Mouse (Mus musculus): Measurements from ENCODE around the gene Spint3. TPM values are rescaled to one million over a fixed set of nuclear protein-coding genes. Genes with fewer than 3 reads are reported as not detected.
"Not testable (repeated sequence)": the region's sequence is repeated elsewhere in the genome, so short reads cannot be mapped to it uniquely, and the experiment has no call there.

The Spint3 gene
- polyA plus RNA-seq, 1 experiment from 2014 or later, result not detected

- H3K4me2 ChIP-seq (ENCODE audit: low read depth, low read length), result no peak overlapping the region
- H3K27ac ChIP-seq (ENCODE audit: low read length), result no peak overlapping the region
- ATAC-seq (ENCODE audit: low read depth), result peak; percentile 28; the same call in 1 of the 2 replicates
- no peaks in the 10 kb centered on the region for H3K9me3 ChIP-seq (ENCODE audit: control insufficient read depth, low read length)
- 7% methylated on average over 4 of the region's 4 CpGs for WGBS
- H3K4me3 ChIP-seq (ENCODE audit: low read length), result no peak overlapping the region
- no peaks in the 10 kb centered on the region for H3K4me1 ChIP-seq (replicated peaks; ENCODE audit: control insufficient read depth, insufficient read depth, low read length)
- H3K27me3 ChIP-seq (ENCODE audit: control insufficient read depth, insufficient read depth, low read depth, low read length), result no peaks in the 10 kb centered on the region
- H3K36me3 ChIP-seq (ENCODE audit: control insufficient read depth, insufficient read depth, low read length), result no peaks in the 10 kb centered on the region
- H3K9ac ChIP-seq (ENCODE audit: low read length), result no peak overlapping the region
Observed at GRCm38 (mm10) chr2:164592014-164592413, 18.8 kb upstream of the Spint3 start.

DNA sequence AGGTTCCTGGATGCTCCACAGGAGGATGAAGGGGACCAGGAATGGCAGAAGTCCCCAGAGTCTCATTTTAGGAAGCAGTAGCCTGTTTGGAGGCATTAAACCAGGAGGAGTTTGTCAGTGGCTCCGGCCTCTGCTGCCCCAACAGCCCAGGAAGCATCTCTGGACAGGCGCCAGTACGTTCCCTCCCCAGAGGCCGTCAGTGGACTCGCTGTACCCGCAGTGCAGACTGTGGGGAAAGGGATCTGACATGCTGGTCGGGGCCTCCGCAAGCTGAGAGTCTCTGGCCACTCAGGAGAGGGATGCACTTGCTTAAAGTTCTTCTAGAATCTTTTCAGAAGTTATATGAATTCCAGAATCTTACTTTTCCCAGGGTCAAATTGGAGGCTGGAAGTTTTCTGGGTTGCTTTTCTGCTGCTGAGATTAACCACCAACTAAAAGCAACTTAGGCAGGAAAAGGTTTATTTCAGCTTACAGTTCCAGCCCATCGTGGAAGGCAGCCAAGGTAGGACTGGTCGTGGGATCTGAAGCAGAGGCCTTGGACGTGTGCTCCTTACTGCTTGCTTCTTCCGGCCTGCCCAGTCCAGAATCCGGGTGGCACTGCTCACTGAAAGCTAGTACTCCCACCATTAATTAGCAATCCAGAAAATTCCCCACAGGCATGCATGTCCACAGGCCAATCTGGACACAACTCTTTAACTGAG lies 11.9 kb upstream of the Spint3 start, which contains the start of gene Wfdc6a:
Gene Wfdc6a (minus strand): TSS at position 423 of the 701 bp plus-strand sequence.
- not testable (repeated sequence) for H3K4me3 ChIP-seq (ENCODE audit: low read length); H3K27ac ChIP-seq (ENCODE audit: low read length); H3K4me1 ChIP-seq (replicated peaks; ENCODE audit: control insufficient read depth, insufficient read depth, low read length); H3K36me3 ChIP-seq (ENCODE audit: control insufficient read depth, insufficient read depth, low read length); H3K9ac ChIP-seq (ENCODE audit: low read length); H3K4me2 ChIP-seq (ENCODE audit: low read depth, low read length); H3K9me3 ChIP-seq (ENCODE audit: control insufficient read depth, low read length); H3K27me3 ChIP-seq (ENCODE audit: control insufficient read depth, insufficient read depth, low read depth, low read length)
- ATAC-seq (ENCODE audit: low read depth), result peak; percentile 71
- WGBS, result 38% methylated on average over 13 of the region's 13 CpGs

DNA sequence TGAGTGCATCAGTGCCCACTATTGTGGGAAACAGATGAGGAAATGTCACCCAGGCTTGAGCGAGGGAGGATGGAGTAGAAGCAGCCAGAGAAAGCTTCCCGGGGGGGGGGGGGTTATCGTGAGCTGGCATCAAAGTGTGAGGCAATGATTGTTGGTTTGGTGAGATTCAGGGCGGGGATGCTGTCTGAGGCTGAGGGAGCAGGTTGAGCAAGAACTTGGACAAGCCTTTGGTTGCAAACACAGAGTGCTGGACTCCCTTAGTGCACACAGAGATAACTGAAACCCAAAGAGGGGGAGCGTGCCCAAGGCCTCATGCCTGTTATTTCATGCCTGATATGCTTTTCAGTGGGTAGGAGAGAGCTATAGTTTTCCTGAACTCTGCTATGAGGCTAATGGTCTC lies 5.8 kb downstream of the Spint3 start:
- no peak overlapping the region for H3K4me2 ChIP-seq (ENCODE audit: low read depth, low read length)
- H3K27ac ChIP-seq (ENCODE audit: low read length), result no peak overlapping the region
- H3K4me3 ChIP-seq (ENCODE audit: low read length), result no peak overlapping the region
- ATAC-seq (ENCODE audit: low read depth), result no peak
- WGBS, result 77% methylated on average over 5 of the region's 5 CpGs
- no peak overlapping the region for H3K9ac ChIP-seq (ENCODE audit: low read length)
- no peaks in the 10 kb centered on the region for H3K9me3 ChIP-seq (ENCODE audit: control insufficient read depth, low read length)
- no peaks in the 10 kb centered on the region for H3K27me3 ChIP-seq (ENCODE audit: control insufficient read depth, insufficient read depth, low read depth, low read length)
- peaks cover 9% of the 10 kb centered on the region; the same call in 1 of the 2 replicates for H3K36me3 ChIP-seq (ENCODE audit: control insufficient read depth, insufficient read depth, low read length)
- peaks cover 6% of the 10 kb centered on the region; the same call in 1 of the 2 replicates for H3K4me1 ChIP-seq (replicated peaks; ENCODE audit: control insufficient read depth, insufficient read depth, low read length)

GRCm38 (mm10) chr2:164566997-164567396 lies 6.3 kb downstream of the Spint3 start:
- H3K27me3 ChIP-seq (ENCODE audit: control insufficient read depth, insufficient read depth, low read depth, low read length), result no peaks in the 10 kb centered on the region; the same call in 1 of the 2 replicates
- H3K9ac ChIP-seq (ENCODE audit: low read length), result no peak overlapping the region
- no peak overlapping the region for H3K4me2 ChIP-seq (ENCODE audit: low read depth, low read length)
- WGBS, result 80% methylated on average over 2 of the region's 2 CpGs
- peaks cover 9% of the 10 kb centered on the region; the same call in 1 of the 2 replicates for H3K36me3 ChIP-seq (ENCODE audit: control insufficient read depth, insufficient read depth, low read length)
- H3K4me1 ChIP-seq (replicated peaks; ENCODE audit: control insufficient read depth, insufficient read depth, low read length), result peaks cover 6% of the 10 kb centered on the region; the same call in 1 of the 2 replicates
- H3K27ac ChIP-seq (ENCODE audit: low read length), result no peak overlapping the region
- H3K9me3 ChIP-seq (ENCODE audit: control insufficient read depth, low read length), result no peaks in the 10 kb centered on the region
- no peak overlapping the region for H3K4me3 ChIP-seq (ENCODE audit: low read length)
- ATAC-seq (ENCODE audit: low read depth), result no peak

- no peaks in the 10 kb centered on the region for H3K9me3 ChIP-seq (ENCODE audit: control insufficient read depth, low read length)
- H3K9ac ChIP-seq (ENCODE audit: low read length), result peak overlapping the region; percentile 72
- H3K4me1 ChIP-seq (replicated peaks; ENCODE audit: control insufficient read depth, insufficient read depth, low read length), result peaks cover 8% of the 10 kb centered on the region
- H3K4me3 ChIP-seq (ENCODE audit: low read length), result peak overlapping the region; percentile 54
- H3K27me3 ChIP-seq (ENCODE audit: control insufficient read depth, insufficient read depth, low read depth, low read length), result no peaks in the 10 kb centered on the region; the same call in 1 of the 2 replicates
- no peak for ATAC-seq (ENCODE audit: low read depth)
- no peak overlapping the region for H3K27ac ChIP-seq (ENCODE audit: low read length)
- WGBS, result 65% methylated on average over 5 of the region's 5 CpGs
- H3K36me3 ChIP-seq (ENCODE audit: control insufficient read depth, insufficient read depth, low read length), result peaks cover 9% of the 10 kb centered on the region; the same call in 1 of the 2 replicates
- H3K4me2 ChIP-seq (ENCODE audit: low read depth, low read length), result peak overlapping the region; percentile 75
Observed at GRCm38 (mm10) chr2:164564346-164564745, 8.9 kb downstream of the Spint3 start.

DNA sequence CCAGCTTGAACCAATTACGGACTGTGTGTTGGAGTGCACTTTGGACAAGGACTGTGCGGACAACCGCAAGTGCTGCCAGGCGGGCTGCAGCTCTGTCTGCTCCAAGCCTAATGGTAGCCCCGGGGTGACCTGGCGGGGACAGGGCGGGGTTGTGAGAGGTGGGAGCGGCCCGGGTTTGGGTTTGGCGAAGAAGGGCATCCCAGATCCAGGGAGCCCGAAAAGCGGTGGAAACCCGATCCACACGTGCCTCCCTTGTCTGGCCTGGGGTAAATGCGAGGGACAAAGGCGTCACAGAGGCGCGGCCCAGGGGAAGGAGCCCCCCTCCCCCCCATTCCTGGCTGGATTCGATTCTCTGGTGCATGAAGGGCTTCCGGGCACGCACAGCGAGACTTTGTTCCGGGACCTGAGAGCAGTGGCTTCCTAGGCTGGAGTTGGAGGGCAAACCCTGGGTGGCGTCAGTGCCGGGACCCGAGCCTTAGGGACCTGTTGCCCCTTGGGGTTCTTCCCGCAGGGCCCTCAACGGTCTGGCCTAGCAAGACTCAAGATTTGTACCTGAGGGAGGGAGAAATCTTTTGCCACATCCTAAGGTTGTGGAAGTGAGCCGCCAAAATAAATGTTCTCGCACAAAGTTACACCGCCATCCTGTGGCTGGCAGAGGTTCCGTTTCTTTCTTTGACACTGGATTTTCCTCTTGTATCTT lies 9.8 kb downstream of the Spint3 start:
- Histone ChIP-seq H3K36me3 (ENCODE audit: control insufficient read depth, insufficient read depth, low read length) (peaks cover 9% of the 10 kb centered on the region; the same call in 1 of the 2 replicates), H3K9ac (ENCODE audit: low read length) (peak overlapping the region; percentile 72), H3K27me3 (ENCODE audit: control insufficient read depth, insufficient read depth, low read depth, low read length) (no peaks in the 10 kb centered on the region; the same call in 1 of the 2 replicates), H3K27ac (ENCODE audit: low read length) (peak overlapping the region; percentile 74), H3K4me2 (ENCODE audit: low read depth, low read length) (peak overlapping the region; percentile 75), H3K9me3 (ENCODE audit: control insufficient read depth, low read length) (no peaks in the 10 kb centered on the region), H3K4me1 (replicated peaks; ENCODE audit: control insufficient read depth, insufficient read depth, low read length) (peaks cover 8% of the 10 kb centered on the region), H3K4me3 (ENCODE audit: low read length) (peak overlapping the region; percentile 54)
- WGBS, result under 1% methylated on average over 29 of the region's 32 CpGs
- peak; percentile 62 for ATAC-seq (ENCODE audit: low read depth)

DNA sequence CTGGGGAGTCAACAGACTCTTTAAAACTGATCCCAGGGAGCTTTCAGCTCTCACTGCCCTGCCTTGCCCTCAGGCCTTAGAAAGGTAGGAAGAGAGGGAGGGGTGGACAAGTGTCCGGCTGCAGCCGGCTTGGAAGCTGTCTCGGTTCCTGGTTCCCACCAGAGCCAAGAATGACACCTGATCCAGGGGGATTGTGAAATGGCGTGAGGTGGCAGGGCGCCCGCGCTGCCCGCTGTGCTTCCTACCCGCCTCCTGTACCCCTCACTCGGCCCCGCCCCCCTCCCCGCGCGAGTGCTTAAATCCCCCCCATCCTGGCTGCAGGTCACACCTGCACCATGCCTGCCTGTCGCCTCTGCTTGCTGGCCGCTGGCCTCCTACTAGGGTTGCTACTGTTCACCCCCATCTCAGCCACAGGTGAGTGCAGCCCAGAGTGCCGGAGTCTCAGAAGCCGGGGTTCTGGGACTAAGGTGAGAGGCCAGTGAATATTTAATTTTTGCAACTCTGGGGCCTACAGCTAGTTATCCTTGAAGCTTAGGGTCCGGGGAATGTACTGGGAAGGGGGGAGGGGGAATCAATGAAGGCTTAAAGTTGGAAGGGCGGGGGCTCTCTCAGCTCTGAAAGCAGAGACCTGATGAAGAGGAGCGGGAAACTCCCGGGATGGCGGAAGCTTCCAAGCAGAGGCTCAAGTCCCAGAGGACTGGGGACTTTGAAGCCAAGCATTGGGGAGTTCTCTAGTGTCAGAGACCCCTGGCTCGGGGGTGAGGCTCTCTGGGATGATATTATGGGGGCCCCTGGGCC lies 10.7 kb downstream of the Spint3 start, which contains the start of gene Wfdc2:
Gene Wfdc2 (plus strand): TSS at position 23 of the 798 bp plus-strand sequence.
- peaks cover 6% of the 10 kb centered on the region; the same call in 1 of the 2 replicates for H3K36me3 ChIP-seq (ENCODE audit: control insufficient read depth, insufficient read depth, low read length)
- H3K4me3 ChIP-seq (ENCODE audit: low read length), result peak within 1 kb of the TSS; percentile 54
- peak within 1 kb of the TSS; percentile 74 for H3K27ac ChIP-seq (ENCODE audit: low read length)
- H3K4me1 ChIP-seq (replicated peaks; ENCODE audit: control insufficient read depth, insufficient read depth, low read length), result peaks cover 15% of the 10 kb centered on the region
- no peaks in the 10 kb centered on the region; the same call in 1 of the 2 replicates for H3K27me3 ChIP-seq (ENCODE audit: control insufficient read depth, insufficient read depth, low read depth, low read length)
- peak; percentile 58 for ATAC-seq (ENCODE audit: low read depth)
- no peaks in the 10 kb centered on the region for H3K9me3 ChIP-seq (ENCODE audit: control insufficient read depth, low read length)
- H3K9ac ChIP-seq (ENCODE audit: low read length), result peak within 1 kb of the TSS; percentile 72
- peak within 1 kb of the TSS; percentile 75 for H3K4me2 ChIP-seq (ENCODE audit: low read depth, low read length)
- 2% methylated on average over 20 of the region's 24 CpGs for WGBS

GRCm38 (mm10) chr2:164560106-164560505 lies 13.2 kb downstream of the Spint3 start:
- no peak overlapping the region for H3K4me3 ChIP-seq (ENCODE audit: low read length)
- H3K9me3 ChIP-seq (ENCODE audit: control insufficient read depth, low read length), result no peaks in the 10 kb centered on the region
- 79% methylated on average over 8 of the region's 8 CpGs for WGBS
- peaks cover 18% of the 10 kb centered on the region for H3K4me1 ChIP-seq (replicated peaks; ENCODE audit: control insufficient read depth, insufficient read depth, low read length)
- no peaks in the 10 kb centered on the region for H3K36me3 ChIP-seq (ENCODE audit: control insufficient read depth, insufficient read depth, low read length)
- no peak overlapping the region for H3K4me2 ChIP-seq (ENCODE audit: low read depth, low read length)
- H3K27me3 ChIP-seq (ENCODE audit: control insufficient read depth, insufficient read depth, low read depth, low read length), result no peaks in the 10 kb centered on the region; the same call in 1 of the 2 replicates
- H3K9ac ChIP-seq (ENCODE audit: low read length), result no peak overlapping the region
- H3K27ac ChIP-seq (ENCODE audit: low read length), result no peak overlapping the region
- ATAC-seq (ENCODE audit: low read depth), result no peak

All from lung, embryonic 16.5 days (tissue).